Comparison of ENCODE assay signal across 9 mouse cellular contexts in genomic region chr7:130892973-130893372, GRCm38 (mm10). TPM values are rescaled to one million over a fixed set of nuclear protein-coding genes. Genes with fewer than 3 reads are reported as not detected.
DNase-seq lines count a peak whose midpoint lies in the region; TF ChIP-seq lines count a peak whose summit lies in the region.
"Had no signal": no experiment of that assay in that cellular context is flagged by ENCODE, and none has a peak within 500 bp of the region (broad histone marks: within the 10 kb centered on the region; RNA-seq: fewer than 3 reads in every experiment).

No protein-coding gene starts in this region.

- 54% methylated on average over 6 of the region's 6 CpGs for WGBS in lung, adult 2 months

- no peak for TF ChIP-seq POLR2A in lung, adult 2 months (IDR thresholded peaks at IDR 0.05; ENCODE audit: borderline replicate concordance, extremely low read depth, low read depth, low read length)

- peaks cover 3% of the 10 kb centered on the region for H3K4me1 ChIP-seq in lung, adult 2 months (ENCODE audit: control insufficient read depth, insufficient read depth, low read length)

- DNase-seq in frontal cortex, adult 2 months (ENCODE audit: extremely low spot score in 1 of 2, low spot score in 1 of 2) = peak; percentile 75 to 77
- no peak for DNase-seq in frontal cortex, postnatal 25 days (ENCODE audit: low spot score in 2 of 2)
- DNase-seq in urinary bladder, postnatal 25 days (ENCODE audit: low spot score) = peak; percentile 11
- no peak for DNase-seq in urinary bladder, postnatal 4 days (ENCODE audit: low spot score in 2 of 2)
- DNase-seq in lung, adult 2 months = peak; percentile 27
- peak; percentile 40 for DNase-seq in testis, postnatal 14 days (ENCODE audit: low spot score)
- no peak for DNase-seq in cerebellum, adult 11-12 months
- no peak for DNase-seq in urinary bladder, adult 2 months (ENCODE audit: low spot score)
- DNase-seq: lung, embryonic 14.5 days had no signal

- TF ChIP-seq CTCF in lung, adult 2 months (IDR thresholded peaks at IDR 0.05; ENCODE audit: insufficient read depth, low read length) = no peak

- H3K4me3 ChIP-seq in lung, adult 2 months (replicated peaks; ENCODE audit: extremely low read depth, low read depth, low read length) = no peak overlapping the region

RNA-seq across cellular contexts. Expression of gene Plekha1, which starts 27.4 kb away (rescaled TPM):
- 155 and 156 TPM in 2 replicates for polyA plus RNA-seq in frontal cortex, adult 2 months (2012; rRNA removed)
- 66.8 and 99.2 TPM in 2 replicates for polyA plus RNA-seq in lung, adult 2 months (2012; rRNA removed)
- 40.5 and 49.0 TPM in 2 replicates for polyA plus RNA-seq in urinary bladder, adult 2 months (2012; rRNA removed)

RNA-seq across cellular contexts. Expression of gene Htra1, which starts 42.9 kb away (rescaled TPM):
- polyA plus RNA-seq in frontal cortex, adult 2 months (2012; rRNA removed) = 172 and 212 TPM in 2 replicates
- 64.7 and 65.2 TPM in 2 replicates for polyA plus RNA-seq in lung, adult 2 months (2012; rRNA removed)
- 184 and 275 TPM in 2 replicates for polyA plus RNA-seq in urinary bladder, adult 2 months (2012; rRNA removed)

Comparison
In these comparisons a context has a peak if more than half of its experiments do, and no peak if none do; other contexts are left out.
1. DNase-seq: peak in frontal cortex, adult 2 months (2 of 2), urinary bladder, postnatal 25 days (single experiment), lung, adult 2 months (single experiment) and testis, postnatal 14 days (single experiment); none in frontal cortex, postnatal 25 days (0 of 2), urinary bladder, postnatal 4 days (0 of 2), cerebellum, adult 11-12 months (single experiment) and urinary bladder, adult 2 months (single experiment).